Mouse (Mus musculus): Measurements from ENCODE around the gene Rae1.

DNA sequence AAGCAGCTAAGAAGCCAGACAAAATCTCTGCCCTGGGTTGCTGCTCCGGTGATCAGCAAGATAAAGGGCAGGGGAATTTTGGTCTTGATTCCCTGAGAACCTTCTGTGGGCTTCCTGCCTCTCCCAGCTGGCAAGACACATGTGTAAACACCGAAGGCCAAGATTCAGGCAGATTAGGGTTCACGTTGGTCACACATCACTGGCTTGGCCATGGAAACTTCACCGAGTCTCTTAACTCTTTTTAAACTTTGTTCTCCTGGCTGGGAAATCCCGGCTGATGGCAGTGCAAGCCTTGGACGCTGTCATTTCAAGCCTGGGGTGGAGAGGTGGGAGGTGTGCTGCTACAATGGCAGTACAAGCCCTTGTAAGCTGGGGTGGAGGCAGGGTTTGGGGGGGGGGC, 38.7 kb upstream of the Rae1 start:
- TF ChIP-seq EP300 (IDR thresholded peaks at IDR 0.05; ENCODE audit: low read depth) = no peak
- no peak for TF ChIP-seq CTCF (IDR thresholded peaks at IDR 0.05; ENCODE audit: low read depth)

Data from liver, embryonic 14.5 days (tissue).